Mouse (Mus musculus): ENCODE measurements around the gene Prkrip1. TPM values are rescaled to one million over a fixed set of nuclear protein-coding genes. Genes with fewer than 3 reads are reported as not detected.
A peak's percentile ranks its signal among the peaks of the same experiment; 100 is the strongest.

Prkrip1 gene
- 10 to 100 TPM; 19.4 to 23.8 TPM for total RNA-seq (2021)
- long read RNA-seq, experiment 1, transcript Prkrip1-204 (6 exons, 3,893 nt): major isoform, 16 of 22 reads
- long read RNA-seq, experiment 1, partial matches to known transcripts: 0 of 22 reads
- long read RNA-seq, experiment 1, other reads (novel, unspliced or antisense): 6 of 22 reads
- long read RNA-seq, experiment 2, transcript Prkrip1-204 (6 exons, 3,893 nt): major isoform, 11 of 12 reads
- long read RNA-seq, experiment 2, partial matches to known transcripts: 0 of 12 reads
- long read RNA-seq, experiment 2, other reads (novel, unspliced or antisense): 1 of 12 reads

DNA sequence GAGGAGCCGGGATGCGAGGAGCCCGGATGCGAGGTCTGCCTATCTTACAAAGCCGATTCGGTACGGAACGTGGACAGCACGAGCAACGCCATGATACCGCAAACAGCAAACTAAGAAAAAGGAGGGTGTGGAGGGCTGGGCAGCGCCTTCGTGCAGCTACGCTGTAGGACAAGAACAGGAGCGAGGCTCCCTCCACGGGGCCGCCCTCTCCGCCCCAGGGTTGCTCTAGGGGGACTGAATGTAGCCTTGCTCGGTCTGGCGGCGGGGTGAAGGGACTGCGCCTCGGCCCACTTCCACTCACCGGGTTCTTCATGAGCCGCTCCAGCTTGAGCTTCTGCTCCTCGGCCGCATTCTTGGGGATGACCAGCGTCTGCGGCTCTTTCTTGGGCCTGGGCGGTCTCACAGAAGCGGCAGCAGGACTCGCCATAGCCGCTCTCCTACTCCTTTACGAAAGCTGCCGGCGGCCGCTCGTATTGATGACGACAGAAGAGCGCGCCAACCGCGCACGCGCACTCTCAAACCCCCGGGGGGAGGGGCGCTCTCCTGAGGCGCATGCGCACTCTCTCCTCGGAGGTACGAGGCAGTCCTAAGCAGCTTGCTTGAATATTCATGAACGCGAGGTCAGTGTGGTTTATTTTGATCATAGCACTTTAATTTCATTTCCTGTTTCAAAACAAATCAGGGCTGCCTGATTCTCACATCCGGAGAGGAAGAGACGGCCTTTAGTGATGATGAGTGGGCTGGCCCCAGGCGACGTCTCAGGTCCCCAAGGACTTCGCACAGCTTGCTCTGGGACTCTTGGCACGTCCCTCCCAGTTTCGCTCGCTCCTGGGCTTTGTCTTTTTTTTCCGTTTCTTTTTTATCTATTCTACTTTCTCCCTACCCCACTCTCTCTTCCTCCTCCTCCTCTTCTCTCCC, at the start of gene Prkrip1:
Gene Prkrip1, minus strand, starts transcription at position 490 of the 918 bp plus-strand sequence.
- DNase-seq (ENCODE audit: low spot score): peak; percentile 92

- DNase-seq (ENCODE audit: low spot score): no peak
Observed at GRCm38 (mm10) chr5:136248441-136248840, 49.7 kb upstream of the Prkrip1 start.

- DNase-seq (ENCODE audit: low spot score): no peak
Observed at GRCm38 (mm10) chr5:136246452-136246838, 47.7 kb upstream of the Prkrip1 start, which contains the start of gene Sh2b2. TSS of gene Sh2b2 (minus strand) at chr5:136246556.

GRCm38 (mm10) chr5:136245541-136246451, 47.0 kb upstream of the Prkrip1 start:
- DNase-seq (ENCODE audit: low spot score): no peak

DNA sequence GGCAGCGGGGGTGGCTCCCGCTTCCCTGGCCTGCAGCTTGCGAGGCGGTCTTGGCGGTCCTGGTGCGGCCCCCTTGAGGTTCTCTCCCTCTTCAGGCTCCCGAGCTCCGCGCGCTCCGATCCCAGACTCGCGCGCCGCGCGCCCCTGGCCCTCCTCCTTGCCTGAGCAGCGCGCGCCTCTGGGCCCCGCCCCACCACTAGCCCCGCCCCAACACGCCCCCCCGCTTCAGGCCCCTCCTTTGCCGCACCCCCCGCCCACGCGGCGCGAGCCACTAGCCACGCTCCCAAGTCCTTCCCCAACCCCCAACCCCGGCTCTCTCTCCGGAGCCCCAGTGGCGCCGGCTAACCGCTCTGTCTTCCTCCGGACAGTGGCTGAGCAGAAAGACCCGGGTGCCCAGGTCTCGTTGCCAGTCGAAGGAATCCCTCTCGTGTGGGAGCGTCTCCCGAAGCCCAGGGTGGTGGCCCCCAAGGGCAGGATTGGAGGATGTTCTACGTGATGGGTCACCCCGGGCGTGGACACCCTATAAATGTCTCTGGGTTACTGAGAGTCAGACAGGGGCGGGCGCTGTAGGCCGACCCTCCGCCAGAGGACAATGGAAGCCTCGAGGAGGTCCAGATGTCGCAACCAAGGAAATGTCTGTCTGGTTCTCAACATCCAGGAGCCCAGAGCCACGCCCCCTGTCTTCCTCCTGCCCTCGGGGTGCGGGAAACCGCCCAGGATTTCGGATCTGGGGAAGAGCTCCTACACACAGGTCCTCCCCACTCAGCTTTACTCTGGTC, 46.2 kb upstream of the Prkrip1 start:
- peak; percentile 83 for DNase-seq (ENCODE audit: low spot score)

GRCm38 (mm10) chr5:136243851-136244761, 45.3 kb upstream of the Prkrip1 start:
- peak; percentile 38 for DNase-seq (ENCODE audit: low spot score)

DNA sequence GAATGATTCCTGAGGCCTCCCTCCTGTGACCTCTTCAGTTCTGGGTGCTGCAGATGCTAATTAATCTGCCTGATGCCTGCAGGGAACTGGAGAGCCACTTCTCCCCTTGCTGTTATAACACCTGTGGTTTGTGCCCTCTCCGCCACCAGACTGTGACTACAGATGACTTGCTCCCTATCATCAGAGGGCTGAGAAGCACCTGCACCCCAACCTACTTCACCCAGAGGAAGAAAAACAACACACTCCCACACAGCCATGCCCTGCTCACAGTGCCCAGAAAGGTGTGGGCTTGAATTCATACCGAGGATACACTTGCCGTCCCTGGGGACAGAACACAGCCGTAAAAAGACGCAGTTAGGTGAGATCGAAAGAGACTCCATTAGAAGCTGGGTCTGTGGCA, 42.4 kb upstream of the Prkrip1 start:
- DNase-seq (ENCODE audit: low spot score): no peak

DNA sequence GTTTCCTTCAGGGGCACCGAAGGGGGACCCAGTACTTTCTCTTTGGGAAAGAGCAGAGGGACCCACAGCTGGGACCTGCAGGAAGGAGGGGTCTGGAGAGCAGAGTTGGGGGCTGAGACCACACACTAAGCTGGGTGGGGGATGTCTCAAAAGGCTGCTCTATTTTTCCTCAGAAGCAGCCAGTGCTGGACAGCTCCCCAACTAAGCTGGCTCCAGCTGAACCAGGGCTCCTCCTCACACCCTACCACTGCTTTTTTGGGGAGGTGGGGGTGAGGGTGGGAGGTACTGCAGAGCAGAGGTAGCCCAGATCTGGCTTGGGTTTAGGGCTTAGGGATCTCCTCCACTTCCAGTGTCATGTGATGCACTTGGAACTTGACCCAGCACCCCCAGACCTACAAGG, 41.6 kb upstream of the Prkrip1 start:
- no peak for DNase-seq (ENCODE audit: low spot score)

- no peak for DNase-seq (ENCODE audit: low spot score)
Observed at GRCm38 (mm10) chr5:136237607-136238006, 38.8 kb upstream of the Prkrip1 start.

DNA sequence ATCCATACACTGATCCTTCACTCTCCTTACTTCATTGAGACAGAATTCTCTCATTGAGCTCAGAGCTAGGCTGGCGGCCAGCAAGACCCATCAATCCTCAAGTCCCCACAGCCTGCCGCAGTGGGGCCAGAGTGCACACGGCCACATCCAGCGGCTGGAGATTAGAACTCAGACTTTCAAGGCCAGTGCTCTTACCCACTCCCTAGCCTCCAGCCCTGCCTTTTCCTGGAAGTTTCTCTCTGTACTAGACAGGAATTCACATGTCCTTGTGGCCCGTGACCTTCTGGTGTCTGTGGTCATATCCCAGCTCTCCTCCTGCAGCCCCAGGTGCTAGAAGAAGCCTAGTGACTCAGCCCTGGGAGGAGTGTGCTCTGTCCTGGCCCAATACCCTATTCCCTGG, 37.8 kb upstream of the Prkrip1 start:
- no peak for DNase-seq (ENCODE audit: low spot score)

DNA sequence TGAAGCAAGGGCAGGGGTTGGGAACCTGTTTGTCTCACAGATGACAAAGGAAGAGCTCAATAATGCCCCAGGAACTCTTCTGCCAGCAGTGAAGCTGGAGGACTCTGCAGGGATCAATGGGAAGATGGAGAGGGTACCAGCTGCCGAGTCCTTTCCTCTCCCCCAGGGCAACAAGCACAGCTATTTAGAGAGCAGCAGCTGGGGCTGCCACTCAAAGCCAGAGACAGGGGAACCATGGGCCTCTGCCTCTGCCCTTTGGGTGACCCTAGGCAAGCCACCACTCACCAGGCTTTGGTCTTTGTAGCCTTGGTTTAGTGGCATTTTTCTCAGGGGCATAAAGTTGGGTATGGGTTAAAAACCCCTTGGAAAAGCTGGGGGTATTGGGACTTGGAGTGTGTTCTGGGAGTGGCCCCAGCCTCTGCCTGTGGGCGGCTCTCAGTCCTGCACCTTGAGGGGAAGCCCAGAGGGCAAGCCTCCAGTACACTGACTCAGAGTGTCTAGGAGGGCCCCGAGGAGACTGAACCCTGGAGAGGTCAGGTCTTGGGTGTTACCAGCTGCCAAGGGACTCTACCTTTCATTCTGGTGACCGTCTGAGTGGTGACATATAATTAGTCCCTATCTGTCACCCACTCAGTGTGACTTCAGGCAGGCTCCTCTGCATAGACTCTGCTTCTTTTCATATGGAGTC, 31.7 kb upstream of the Prkrip1 start:
- peak; percentile 88 for DNase-seq (ENCODE audit: low spot score)

- no peak for DNase-seq (ENCODE audit: low spot score)
Observed at GRCm38 (mm10) chr5:136226246-136226876, 27.6 kb upstream of the Prkrip1 start.

- DNase-seq (ENCODE audit: low spot score): no peak
Observed at GRCm38 (mm10) chr5:136218585-136218984, 19.8 kb upstream of the Prkrip1 start.

DNA sequence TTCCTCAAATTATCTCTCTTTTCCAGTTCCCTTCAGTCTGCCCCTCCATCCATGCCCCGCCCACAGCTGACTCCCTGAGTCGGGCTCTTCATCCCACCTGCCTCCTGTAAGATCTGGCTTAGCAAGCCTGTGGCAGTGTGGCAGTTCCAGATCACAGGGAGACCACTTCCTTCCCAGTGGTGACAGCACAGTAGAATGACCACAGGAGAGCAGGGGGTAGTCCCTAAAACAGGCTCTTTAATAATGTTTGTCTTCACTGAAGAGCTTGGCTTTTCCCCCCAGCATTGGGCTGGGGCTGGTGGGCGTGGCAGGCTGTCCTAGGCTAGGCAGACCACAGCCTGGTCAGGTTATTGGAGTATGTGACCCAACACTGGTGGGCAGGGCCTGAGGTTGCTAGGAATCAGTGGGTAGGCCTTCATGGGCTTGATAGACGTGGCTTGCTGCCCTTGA, 19.2 kb upstream of the Prkrip1 start:
- no peak for DNase-seq (ENCODE audit: low spot score)

- no peak for DNase-seq (ENCODE audit: low spot score)
Observed at GRCm38 (mm10) chr5:136217004-136217665, 18.4 kb upstream of the Prkrip1 start.

DNA sequence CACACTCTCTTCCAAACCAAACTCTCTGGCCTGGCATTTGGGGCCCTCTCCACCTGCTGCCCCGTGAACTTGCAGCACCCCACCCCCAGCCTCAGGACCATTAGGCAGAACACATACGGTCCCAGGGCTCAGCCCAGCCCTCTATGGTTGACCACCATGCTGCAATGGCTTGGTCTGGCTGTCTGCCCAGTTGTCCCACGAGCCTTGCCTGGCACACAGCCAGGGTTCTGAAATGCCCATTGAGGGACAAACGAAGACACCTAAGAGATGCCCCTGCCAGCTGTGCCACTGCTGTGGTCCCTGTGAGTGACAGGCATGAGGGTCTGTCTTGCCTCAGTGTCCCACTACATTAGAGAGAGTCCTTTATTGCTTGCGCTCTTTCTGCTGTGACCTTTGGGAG, 17.2 kb upstream of the Prkrip1 start:
- DNase-seq (ENCODE audit: low spot score): no peak

DNA sequence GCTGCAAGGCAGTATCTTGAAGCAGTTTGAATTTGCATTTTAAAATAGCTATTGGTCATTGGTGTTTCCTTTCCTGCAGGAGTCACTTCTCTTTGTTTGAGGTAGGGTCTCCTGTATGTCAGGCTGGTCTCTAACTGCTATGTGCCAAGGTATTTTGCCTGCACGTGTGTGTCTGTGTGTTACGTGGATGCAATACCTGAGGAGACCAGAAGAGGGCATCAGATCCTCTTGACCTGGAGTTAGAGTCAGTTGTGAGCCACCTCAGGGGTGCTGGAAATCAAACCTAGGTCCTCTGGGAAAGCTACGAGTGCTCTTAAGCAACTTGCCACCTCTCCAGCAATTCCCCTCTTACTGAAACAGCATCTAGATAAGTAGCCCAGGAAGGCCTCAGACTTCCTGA, 16.4 kb upstream of the Prkrip1 start:
- no peak for DNase-seq (ENCODE audit: low spot score)

DNA sequence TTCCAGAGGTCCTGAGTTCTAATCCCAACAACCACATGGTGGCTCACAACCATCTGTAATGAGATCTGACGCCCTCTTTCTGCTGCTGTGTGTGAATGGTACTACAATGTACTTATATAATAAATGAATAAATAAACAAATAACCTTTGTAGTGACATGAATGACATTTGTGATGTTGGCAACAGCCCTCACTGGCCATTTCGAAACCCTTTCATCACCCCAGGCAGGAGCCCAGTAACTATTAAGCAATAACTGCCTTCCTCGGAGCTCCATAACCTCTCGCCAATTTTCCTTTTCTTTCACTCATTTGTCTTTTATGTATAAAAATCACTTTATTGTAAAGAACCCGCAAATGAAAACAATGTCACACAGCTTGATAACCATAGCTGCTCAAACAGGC, 15.0 kb upstream of the Prkrip1 start:
- DNase-seq (ENCODE audit: low spot score): no peak

All from gastrocnemius, adult 18-20 months (tissue).